Mouse (Mus musculus): Measurements from ENCODE around the gene Cdkl3. TPM values are rescaled to one million over a fixed set of nuclear protein-coding genes. Genes with fewer than 3 reads are reported as not detected.

Gene Cdkl3
- polyA plus RNA-seq, 1 experiment: 0.24 TPM

GRCm38 (mm10) chr11:52062406-52062805, 58.4 kb downstream of the Cdkl3 start:
- H3K36me3 ChIP-seq (ENCODE audit: control insufficient read depth, insufficient read depth, low read length): no peaks in the 10 kb centered on the region
- no peak overlapping the region for H3K4me3 ChIP-seq (ENCODE audit: low read depth, low read length)
- H3K4me1 ChIP-seq (ENCODE audit: control insufficient read depth, insufficient read depth, insufficient read length, low read length): peaks cover 2% of the 10 kb centered on the region; the same call in 1 of the 2 replicates
- H3K27ac ChIP-seq (ENCODE audit: insufficient read depth, low read depth, low read length): no peak overlapping the region
- no peak for TF ChIP-seq POLR2A (IDR thresholded peaks at IDR 0.05; ENCODE audit: low read depth, low read length)
- no peak for TF ChIP-seq CTCF (IDR thresholded peaks at IDR 0.05; ENCODE audit: extremely low read depth, insufficient read length, insufficient replicate concordance, low read depth, low read length)
- 91% methylated on average over 5 of the region's 5 CpGs for WGBS
- H3K27me3 ChIP-seq (ENCODE audit: control insufficient read depth, insufficient read depth, low read length): no peaks in the 10 kb centered on the region

DNA sequence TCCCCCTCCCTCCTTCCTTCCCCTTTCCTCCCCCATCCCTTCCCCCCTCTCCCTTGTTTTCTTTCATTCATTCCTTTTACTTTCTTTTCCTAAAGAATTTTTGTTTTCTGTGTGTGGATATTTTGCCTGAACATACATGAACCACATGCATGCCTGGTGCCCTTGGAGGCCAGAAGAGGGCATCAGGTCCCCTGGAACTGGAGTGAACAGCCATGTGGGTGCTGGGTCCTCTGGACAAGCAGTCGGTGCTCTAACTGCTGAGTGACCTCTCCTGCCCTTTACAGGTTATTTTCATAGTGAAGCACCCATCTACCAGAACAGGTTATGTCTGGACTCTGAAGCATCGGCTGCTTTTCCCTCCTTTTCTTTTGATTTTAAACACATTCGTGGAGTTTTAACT, 60.4 kb downstream of the Cdkl3 start:
- Histone ChIP-seq H3K27ac (ENCODE audit: insufficient read depth, low read depth, low read length) (no peak overlapping the region), H3K4me1 (ENCODE audit: control insufficient read depth, insufficient read depth, insufficient read length, low read length) (peaks cover 6% of the 10 kb centered on the region), H3K36me3 (ENCODE audit: control insufficient read depth, insufficient read depth, low read length) (no peaks in the 10 kb centered on the region), H3K27me3 (ENCODE audit: control insufficient read depth, insufficient read depth, low read length) (no peaks in the 10 kb centered on the region), H3K4me3 (ENCODE audit: low read depth, low read length) (no peak overlapping the region)
- TF ChIP-seq CTCF (IDR thresholded peaks at IDR 0.05; ENCODE audit: extremely low read depth, insufficient read length, insufficient replicate concordance, low read depth, low read length): peak; percentile 33; the same call in 1 of the 2 replicates
- TF ChIP-seq POLR2A (IDR thresholded peaks at IDR 0.05; ENCODE audit: low read depth, low read length): no peak
- 51% methylated on average over 3 of the region's 3 CpGs for WGBS

- H3K27ac ChIP-seq (ENCODE audit: insufficient read depth, low read depth, low read length): no peak overlapping the region
- 30% methylated on average over 5 of the region's 5 CpGs for WGBS
- TF ChIP-seq POLR2A (IDR thresholded peaks at IDR 0.05; ENCODE audit: low read depth, low read length) (no peak), CTCF (IDR thresholded peaks at IDR 0.05; ENCODE audit: extremely low read depth, insufficient read length, insufficient replicate concordance, low read depth, low read length) (no peak)
- H3K27me3 ChIP-seq (ENCODE audit: control insufficient read depth, insufficient read depth, low read length): no peaks in the 10 kb centered on the region
- H3K4me3 ChIP-seq (ENCODE audit: low read depth, low read length): no peak overlapping the region
- no peaks in the 10 kb centered on the region for H3K36me3 ChIP-seq (ENCODE audit: control insufficient read depth, insufficient read depth, low read length)
- H3K4me1 ChIP-seq (ENCODE audit: control insufficient read depth, insufficient read depth, insufficient read length, low read length): peaks cover 6% of the 10 kb centered on the region
Measured at GRCm38 (mm10) chr11:52065841-52066240, 61.8 kb downstream of the Cdkl3 start.

DNA sequence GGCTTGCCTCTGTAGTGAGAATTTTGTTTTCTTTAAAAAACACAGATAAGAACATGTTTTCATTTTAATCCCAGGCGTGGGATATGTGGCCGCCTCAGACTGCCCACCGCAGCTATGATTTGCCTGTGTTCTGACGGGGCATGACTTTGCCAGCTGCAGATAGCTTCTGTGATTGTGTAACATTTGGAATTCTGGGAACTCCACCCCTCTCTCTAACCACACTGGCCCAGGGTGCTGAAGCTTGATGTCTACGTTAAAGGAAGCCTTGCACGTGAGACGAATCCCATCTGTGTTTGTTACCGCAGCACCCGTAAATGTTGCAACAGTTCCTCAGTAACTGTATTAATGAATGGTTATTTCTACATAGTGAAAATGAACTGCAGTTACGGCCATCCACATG, 67.7 kb downstream of the Cdkl3 start:
- 66% methylated on average over 10 of the region's 10 CpGs for whole genome bisulfite sequencing
- H3K4me1 ChIP-seq (ENCODE audit: control insufficient read depth, insufficient read depth, insufficient read length, low read length): peaks cover 11% of the 10 kb centered on the region; the same call in 1 of the 2 replicates
- H3K36me3 ChIP-seq (ENCODE audit: control insufficient read depth, insufficient read depth, low read length): no peaks in the 10 kb centered on the region
- no peaks in the 10 kb centered on the region for H3K27me3 ChIP-seq (ENCODE audit: control insufficient read depth, insufficient read depth, low read length)
- H3K27ac ChIP-seq (ENCODE audit: insufficient read depth, low read depth, low read length): no peak overlapping the region
- TF ChIP-seq CTCF (IDR thresholded peaks at IDR 0.05; ENCODE audit: extremely low read depth, insufficient read length, insufficient replicate concordance, low read depth, low read length) (no peak), POLR2A (IDR thresholded peaks at IDR 0.05; ENCODE audit: low read depth, low read length) (no peak)
- no peak overlapping the region for H3K4me3 ChIP-seq (ENCODE audit: low read depth, low read length)

GRCm38 (mm10) chr11:52073528-52074170, 69.6 kb downstream of the Cdkl3 start:
- no peak for TF ChIP-seq CTCF (IDR thresholded peaks at IDR 0.05; ENCODE audit: extremely low read depth, insufficient read length, insufficient replicate concordance, low read depth, low read length)
- no peak for TF ChIP-seq POLR2A (IDR thresholded peaks at IDR 0.05; ENCODE audit: low read depth, low read length)
- no peak overlapping the region for H3K4me3 ChIP-seq (ENCODE audit: low read depth, low read length)
- H3K4me1 ChIP-seq (ENCODE audit: control insufficient read depth, insufficient read depth, insufficient read length, low read length): peaks cover 21% of the 10 kb centered on the region; the same call in 1 of the 2 replicates
- H3K36me3 ChIP-seq (ENCODE audit: control insufficient read depth, insufficient read depth, low read length): no peaks in the 10 kb centered on the region
- 86% methylated on average over 8 of the region's 8 CpGs for WGBS
- no peaks in the 10 kb centered on the region for H3K27me3 ChIP-seq (ENCODE audit: control insufficient read depth, insufficient read depth, low read length)
- no peak overlapping the region for H3K27ac ChIP-seq (ENCODE audit: insufficient read depth, low read depth, low read length)

- WGBS: 53% methylated on average over 14 of the region's 14 CpGs
- Histone ChIP-seq H3K4me1 (ENCODE audit: control insufficient read depth, insufficient read depth, insufficient read length, low read length) (peaks cover 17% of the 10 kb centered on the region; the same call in 1 of the 2 replicates), H3K27ac (ENCODE audit: insufficient read depth, low read depth, low read length) (no peak overlapping the region), H3K36me3 (ENCODE audit: control insufficient read depth, insufficient read depth, low read length) (no peaks in the 10 kb centered on the region), H3K4me3 (ENCODE audit: low read depth, low read length) (no peak overlapping the region), H3K27me3 (ENCODE audit: control insufficient read depth, insufficient read depth, low read length) (no peaks in the 10 kb centered on the region)
- TF ChIP-seq CTCF (IDR thresholded peaks at IDR 0.05; ENCODE audit: extremely low read depth, insufficient read length, insufficient replicate concordance, low read depth, low read length) (no peak), POLR2A (IDR thresholded peaks at IDR 0.05; ENCODE audit: low read depth, low read length) (no peak)
Measured at GRCm38 (mm10) chr11:52074626-52075470, 70.8 kb downstream of the Cdkl3 start.
